Mouse (Mus musculus) myocyte (in vitro differentiated cells): Measurements from ENCODE around the gene Olfr516. TPM values are rescaled to one million over a fixed set of nuclear protein-coding genes. Genes with fewer than 3 reads are reported as not detected.
"Not testable (repeated sequence)": the region's sequence is repeated elsewhere in the genome, so short reads cannot be mapped to it uniquely, and the experiment has no call there.

ENCODE experiments used
- H3K27me3 ChIP-seq: one replicate; pipeline ENCODE4 v1.6.1; 2011; ENCODE audit not compliant: control insufficient read depth, insufficient read depth, insufficient read length
- H3K36me3 ChIP-seq: one replicate; pipeline ENCODE4 v1.6.1; 2011; ENCODE audit not compliant: control insufficient read depth, insufficient read depth
- H3K4me2 ChIP-seq: one replicate; pipeline ENCODE4 v1.6.1; 2011; ENCODE audit warnings: low read depth, control low read depth
- H3K4me3 ChIP-seq: one replicate; pipeline ENCODE4 v1.5.1; 2011; ENCODE audit warnings: mild to moderate bottlenecking, control low read depth, moderate library complexity
- H3K79me2 ChIP-seq: one replicate; pipeline ENCODE4 v1.6.1; 2011; ENCODE audit not compliant: control insufficient read depth, insufficient read depth
- H3ac ChIP-seq: one replicate; pipeline ENCODE4 v1.6.1; 2011; ENCODE audit not compliant: control insufficient read depth, insufficient read length
- CEBPB ChIP-seq: IDR thresholded peaks from 2 replicates; pipeline ENCODE4 v1.6.1; 2011; ENCODE audit warnings: mild to moderate bottlenecking, moderate library complexity; ENCODE audit not compliant: poor library complexity, insufficient read depth, severe bottlenecking
- E2F4 ChIP-seq: IDR thresholded peaks from one replicate; pipeline ENCODE4 v1.6.1; 2011; ENCODE audit warnings: mild to moderate bottlenecking, control low read depth, moderate library complexity; ENCODE audit not compliant: insufficient read depth
- MAX ChIP-seq: IDR thresholded peaks from one replicate; pipeline ENCODE4 v1.6.1; 2011; ENCODE audit warnings: low read depth, mild to moderate bottlenecking, control low read depth
- MYOD1 ChIP-seq, 3 experiments: IDR thresholded peaks; one replicate each; pipeline ENCODE4 v1.6.1; 2011; ENCODE audit warnings: control low read depth in 2 of 3, low read depth in 2 of 3, mild to moderate bottlenecking in 2 of 3, moderate library complexity in 1 of 3; ENCODE audit not compliant: insufficient read length in 2 of 3, control insufficient read depth in 1 of 3
- MYOG ChIP-seq, 3 experiments: IDR thresholded peaks; one replicate each; pipeline ENCODE4 v1.6.1; 2011; ENCODE audit warnings: control low read depth in 2 of 3, low read depth in 2 of 3, mild to moderate bottlenecking in 2 of 3; ENCODE audit not compliant: insufficient read length in 2 of 3, control insufficient read depth in 1 of 3, insufficient read depth in 1 of 3
- POLR2A ChIP-seq: IDR thresholded peaks from one replicate; pipeline ENCODE4 v1.6.1; 2011; ENCODE audit warnings: low read depth, mild to moderate bottlenecking, control low read depth, moderate library complexity; ENCODE audit not compliant: insufficient read length
- POLR2AphosphoS2 ChIP-seq: IDR thresholded peaks from one replicate; pipeline ENCODE4 v1.6.1; 2011; ENCODE audit warnings: low read depth, control low read depth; ENCODE audit not compliant: insufficient read length
- REST ChIP-seq: IDR thresholded peaks from one replicate; pipeline ENCODE4 v1.6.1; 2011; ENCODE audit warnings: mild to moderate bottlenecking, control low read depth, moderate library complexity; ENCODE audit not compliant: insufficient read depth, insufficient read length
- SRF ChIP-seq: IDR thresholded peaks from one replicate; pipeline ENCODE4 v1.6.1; 2011; ENCODE audit warnings: low read depth; ENCODE audit not compliant: control insufficient read depth, insufficient read length
- TCF12 ChIP-seq: IDR thresholded peaks from one replicate; pipeline ENCODE4 v1.6.1; 2011; ENCODE audit warnings: mild to moderate bottlenecking, control low read depth; ENCODE audit not compliant: poor library complexity, insufficient read depth, severe bottlenecking
- TCF3 ChIP-seq: IDR thresholded peaks from one replicate; pipeline ENCODE4 v1.6.1; 2011; ENCODE audit warnings: low read depth, control low read depth; ENCODE audit not compliant: insufficient read length
- USF1 ChIP-seq: IDR thresholded peaks from one replicate; pipeline ENCODE4 v1.6.1; 2011; ENCODE audit warnings: low read depth, mild to moderate bottlenecking, control low read depth, moderate library complexity
- polyA plus RNA-seq: library from polyadenylated mRNA; unstranded; fragments of >200 nt; fragmentation: generic; extraction: Trizol; gene quantifications from one replicate; pipeline ENCODE4 v1.2.1, GENCODE M21; 2012; ENCODE audit warnings: missing spikeins

Gene Olfr516
- polyA plus RNA-seq = not detected

- no peaks in the 10 kb centered on the region for H3K27me3 ChIP-seq
- H3ac ChIP-seq = no peak within 1 kb of the TSS
- no peaks in the 10 kb centered on the region for H3K36me3 ChIP-seq
- H3K79me2 ChIP-seq = no peaks in the 10 kb centered on the region
- H3K4me3 ChIP-seq = no peak within 1 kb of the TSS
- no peak for TF ChIP-seq TCF12
- no peak for TF ChIP-seq REST
- no peak for TF ChIP-seq E2F4
- no peak for TF ChIP-seq CEBPB
- no peak for TF ChIP-seq MYOG (IDR thresholded peaks at IDR 0.05; ENCODE audit: control insufficient read depth in 1 of 3, insufficient read depth in 1 of 3, insufficient read length in 2 of 3, low read depth in 2 of 3)
- no peak for TF ChIP-seq USF1
- TF ChIP-seq POLR2AphosphoS2 = no peak
- no peak for TF ChIP-seq TCF3
- no peak for TF ChIP-seq POLR2A
- H3K4me2 ChIP-seq = no peak within 1 kb of the TSS
These were observed at the start of gene Olfr516 for GRCm38 (mm10) chr7:108850429-108850828. Gene Olfr516, minus strand, starts transcription at chr7:108850529.

GRCm38 (mm10) chr7:108894320-108894719 lies 44.0 kb upstream of the Olfr516 start, which contains the start of gene Olfr519:
Gene Olfr519, minus strand, starts transcription at chr7:108894420.
- Histone ChIP-seq H3K4me3 (no peak within 1 kb of the TSS), H3K79me2 (no peaks in the 10 kb centered on the region), H3ac (no peak within 1 kb of the TSS), H3K4me2 (no peak within 1 kb of the TSS), H3K36me3 (no peaks in the 10 kb centered on the region), H3K27me3 (no peaks in the 10 kb centered on the region)
- TF ChIP-seq MYOD1 (IDR thresholded peaks at IDR 0.05; ENCODE audit: control insufficient read depth in 1 of 3, insufficient read length in 2 of 3, low read depth in 2 of 3) (no peak), MYOG (IDR thresholded peaks at IDR 0.05; ENCODE audit: control insufficient read depth in 1 of 3, insufficient read depth in 1 of 3, insufficient read length in 2 of 3, low read depth in 2 of 3) (no peak), TCF3 (no peak), POLR2A (no peak), SRF (no peak), E2F4 (no peak), MAX (no peak), CEBPB (no peak), TCF12 (no peak)

- Histone ChIP-seq H3K36me3 (no peaks in the 10 kb centered on the region), H3ac (no peak within 1 kb of the TSS), H3K4me3 (no peak within 1 kb of the TSS), H3K27me3 (no peaks in the 10 kb centered on the region), H3K79me2 (no peaks in the 10 kb centered on the region), H3K4me2 (no peak within 1 kb of the TSS)
- no peak for TF ChIP-seq SRF
- TF ChIP-seq TCF3 = no peak
- no peak for TF ChIP-seq MAX
- no peak for TF ChIP-seq E2F4
- no peak for TF ChIP-seq MYOD1 (IDR thresholded peaks at IDR 0.05; ENCODE audit: control insufficient read depth in 1 of 3, insufficient read length in 2 of 3, low read depth in 2 of 3)
- no peak for TF ChIP-seq POLR2AphosphoS2
- TF ChIP-seq CEBPB = no peak
- TF ChIP-seq TCF12 = no peak
- no peak for TF ChIP-seq USF1
- TF ChIP-seq REST = no peak
- TF ChIP-seq MYOG (IDR thresholded peaks at IDR 0.05; ENCODE audit: control insufficient read depth in 1 of 3, insufficient read depth in 1 of 3, insufficient read length in 2 of 3, low read depth in 2 of 3) = no peak
- TF ChIP-seq POLR2A = no peak
These were observed 34.6 kb upstream of the Olfr516 start, which contains the start of gene Olfr518 for GRCm38 (mm10) chr7:108884906-108885305. Gene Olfr518, minus strand, starts transcription at chr7:108885006.

- Histone ChIP-seq H3K4me3 (no peak within 1 kb of the TSS), H3K4me2 (no peak within 1 kb of the TSS), H3ac (no peak within 1 kb of the TSS), H3K79me2 (no peaks in the 10 kb centered on the region), H3K27me3 (no peaks in the 10 kb centered on the region), H3K36me3 (no peaks in the 10 kb centered on the region)
- no peak for TF ChIP-seq USF1
- TF ChIP-seq MYOD1 (IDR thresholded peaks at IDR 0.05; ENCODE audit: control insufficient read depth in 1 of 3, insufficient read length in 2 of 3, low read depth in 2 of 3) = no peak
These were observed 21.9 kb upstream of the Olfr516 start, which contains the start of gene Olfr517 for GRCm38 (mm10) chr7:108872279-108872678. Gene Olfr517, minus strand, starts transcription at chr7:108872379.

- H3ac ChIP-seq = no peak within 1 kb of the TSS
- no peaks in the 10 kb centered on the region for H3K36me3 ChIP-seq
- H3K4me2 ChIP-seq = no peak within 1 kb of the TSS
- TF ChIP-seq USF1 = no peak
- TF ChIP-seq SRF = no peak
- TF ChIP-seq POLR2A = no peak
- no peak for TF ChIP-seq REST
- TF ChIP-seq TCF3 = no peak
- TF ChIP-seq MYOD1 (IDR thresholded peaks at IDR 0.05; ENCODE audit: control insufficient read depth in 1 of 3, insufficient read length in 2 of 3, low read depth in 2 of 3) = no peak
- no peaks in the 10 kb centered on the region for H3K79me2 ChIP-seq
- H3K27me3 ChIP-seq = no peaks in the 10 kb centered on the region
- no peak within 1 kb of the TSS for H3K4me3 ChIP-seq
These were observed 24.4 kb downstream of the Olfr516 start, which contains the start of gene Olfr514 for GRCm38 (mm10) chr7:108825897-108826296. Gene Olfr514, minus strand, starts transcription at chr7:108825997.

- H3K27me3 ChIP-seq, H3K79me2 ChIP-seq, H3K36me3 ChIP-seq, H3ac ChIP-seq, H3K4me2 ChIP-seq, H3K4me3 ChIP-seq: not testable (repeated sequence)
These were observed 35.6 kb downstream of the Olfr516 start for GRCm38 (mm10) chr7:108814593-108815215.
